Mouse (Mus musculus) MEL (cell line): ENCODE results near the gene Ppp1cc. TPM values are rescaled to one million over a fixed set of nuclear protein-coding genes. Genes with fewer than 3 reads are reported as not detected.
A peak's percentile ranks its signal among the peaks of the same experiment; 100 is the strongest.
"Not testable (repeated sequence)": the region's sequence is repeated elsewhere in the genome, so short reads cannot be mapped to it uniquely, and the experiment has no call there.

Experiments
- DNase-seq: peaks from one replicate; pipeline ENCODE4 v3.0.0; 2011; ENCODE audit warnings: low read depth, low spot score
- H3K27ac ChIP-seq: 2 replicates; pipeline ENCODE4 v1.5.1; 2012; ENCODE audit warnings: low read depth, mild to moderate bottlenecking, control low read depth, low read length, moderate library complexity; ENCODE audit not compliant: control insufficient read depth
- H3K27me3 ChIP-seq, 2 experiments: fragments of 150-350 bp in 1 of 2; sonication (generic) in 1 of 2; 2 replicates each; pipeline ENCODE4 v1.6.1; 2012; ENCODE audit warnings: low read length in 2 of 2, mild to moderate bottlenecking in 2 of 2, improper control_type of control experiment in 1 of 2, moderate library complexity in 1 of 2; ENCODE audit not compliant: insufficient read depth in 2 of 2, control insufficient read depth in 1 of 2
- H3K36me3 ChIP-seq, 2 experiments: 2 replicates each; pipeline ENCODE4 v1.6.1; 2012 to 2014; ENCODE audit warnings: low read length in 2 of 2, improper control_type of control experiment in 1 of 2, inconsistent platforms in 1 of 2, mild to moderate bottlenecking in 1 of 2; ENCODE audit not compliant: insufficient read depth in 2 of 2, control insufficient read depth in 1 of 2
- H3K4me1 ChIP-seq, 2 experiments: fragments of 150-350 bp in 1 of 2; sonication (generic) in 1 of 2; 2 replicates each; pipeline ENCODE4 v1.6.1; 2012; ENCODE audit warnings: low read length in 2 of 2, improper control_type of control experiment in 1 of 2, mild to moderate bottlenecking in 1 of 2; ENCODE audit not compliant: insufficient read depth in 2 of 2, control insufficient read depth in 1 of 2
- H3K4me3 ChIP-seq, 2 experiments: fragments of 150-350 bp in 1 of 2; sonication (generic) in 1 of 2; 2 replicates each; pipeline ENCODE4 v1.5.1; 2012; ENCODE audit warnings: low read depth in 2 of 2, low read length in 2 of 2, mild to moderate bottlenecking in 2 of 2, moderate library complexity in 2 of 2, control low read depth in 1 of 2, improper control_type of control experiment in 1 of 2; ENCODE audit not compliant: control insufficient read depth in 1 of 2, insufficient read depth in 1 of 2
- H3K79me2 ChIP-seq: 2 replicates; pipeline ENCODE4 v1.6.1; 2012; ENCODE audit warnings: mild to moderate bottlenecking, low read length, moderate library complexity; ENCODE audit not compliant: control insufficient read depth, poor library complexity, insufficient read depth
- H3K9ac ChIP-seq: 2 replicates; pipeline ENCODE4 v1.6.1; 2012; ENCODE audit warnings: low read depth, mild to moderate bottlenecking, control low read depth, low read length, moderate library complexity; ENCODE audit not compliant: control insufficient read depth, poor library complexity, severe bottlenecking
- H3K9me3 ChIP-seq: fragments of 150-350 bp; sonication (generic); replicated peaks from 2 replicates; pipeline ENCODE4 v1.6.1; 2012; ENCODE audit warnings: mild to moderate bottlenecking, low read length, improper control_type of control experiment, moderate library complexity; ENCODE audit not compliant: insufficient read depth
- CHD2 ChIP-seq: IDR thresholded peaks from 2 replicates; pipeline ENCODE4 v1.6.1; 2011; ENCODE audit warnings: low read length, improper control_type of control experiment
- CTCF ChIP-seq, 3 experiments: IDR thresholded peaks in 2 of 3; conservative IDR thresholded peaks in 1 of 3; 2 replicates each; pipeline ENCODE4 v1.5.1; 2011 to 2012; ENCODE audit warnings: low read length in 3 of 3, low read depth in 2 of 3, mild to moderate bottlenecking in 2 of 3, improper control_type of control experiment in 1 of 3, inconsistent platforms in 1 of 3, mixed read lengths in 1 of 3, moderate library complexity in 1 of 3; ENCODE audit not compliant: control insufficient read depth in 1 of 3, insufficient read depth in 1 of 3, poor library complexity in 1 of 3, severe bottlenecking in 1 of 3
- E2F4 ChIP-seq: IDR thresholded peaks from 2 replicates; pipeline ENCODE4 v1.6.1; 2011; ENCODE audit warnings: low read depth, low read length, improper control_type of control experiment, borderline replicate concordance
- EP300 ChIP-seq, 2 experiments: IDR thresholded peaks; 2 replicates each; pipeline ENCODE4 v1.6.1; 2011; ENCODE audit warnings: improper control_type of control experiment in 2 of 2, low read length in 2 of 2, low read depth in 1 of 2, mild to moderate bottlenecking in 1 of 2
- ETS1 ChIP-seq: IDR thresholded peaks from 2 replicates; pipeline ENCODE4 v1.6.1; 2012; ENCODE audit warnings: low read depth, mild to moderate bottlenecking, inconsistent platforms, low read length, improper control_type of control experiment, moderate library complexity
- GABPA ChIP-seq: IDR thresholded peaks from 2 replicates; pipeline ENCODE4 v1.6.1; 2012; ENCODE audit warnings: low read depth, mild to moderate bottlenecking, inconsistent platforms, low read length, improper control_type of control experiment, moderate library complexity
- MAX ChIP-seq: IDR thresholded peaks from 2 replicates; pipeline ENCODE4 v1.6.1; 2011; ENCODE audit warnings: low read length, improper control_type of control experiment
- MYC ChIP-seq: IDR thresholded peaks from 2 replicates; pipeline ENCODE4 v1.6.1; 2011; ENCODE audit warnings: low read depth, mild to moderate bottlenecking, low read length, improper control_type of control experiment, moderate library complexity
- RAD21 ChIP-seq: IDR thresholded peaks from 2 replicates; pipeline ENCODE4 v1.6.1; 2011; ENCODE audit warnings: mild to moderate bottlenecking, low read depth, low read length, improper control_type of control experiment
- RCOR1 ChIP-seq: IDR thresholded peaks from 2 replicates; pipeline ENCODE4 v1.6.1; 2012; ENCODE audit warnings: low read depth, mild to moderate bottlenecking, inconsistent platforms, low read length, improper control_type of control experiment
- SIN3A ChIP-seq: IDR thresholded peaks from 2 replicates; pipeline ENCODE4 v1.6.1; 2012; ENCODE audit warnings: low read length, improper control_type of control experiment, inconsistent platforms
- SMC3 ChIP-seq: IDR thresholded peaks from 2 replicates; pipeline ENCODE4 v1.6.1; 2011; ENCODE audit warnings: low read depth, low read length, improper control_type of control experiment
- TCF12 ChIP-seq: IDR thresholded peaks from 2 replicates; pipeline ENCODE4 v1.6.1; 2014; ENCODE audit warnings: low read depth, mild to moderate bottlenecking, inconsistent platforms, low read length, improper control_type of control experiment, moderate library complexity
- USF2 ChIP-seq, 2 experiments: IDR thresholded peaks; 2 replicates each; pipeline ENCODE4 v1.6.1; 2011 to 2012; ENCODE audit warnings: improper control_type of control experiment in 2 of 2, low read length in 2 of 2, borderline replicate concordance in 1 of 2, inconsistent platforms in 1 of 2, low read depth in 1 of 2, mild to moderate bottlenecking in 1 of 2; ENCODE audit not compliant: insufficient read depth in 1 of 2
- ZC3H11A ChIP-seq: IDR thresholded peaks from 2 replicates; pipeline ENCODE4 v1.6.1; 2012; ENCODE audit warnings: low read depth, mild to moderate bottlenecking, inconsistent platforms, low read length, improper control_type of control experiment
- ZKSCAN1 ChIP-seq: IDR thresholded peaks from 2 replicates; pipeline ENCODE4 v1.6.1; 2012; ENCODE audit warnings: low read depth, mild to moderate bottlenecking, inconsistent platforms, low read length, improper control_type of control experiment, moderate library complexity
- ZMIZ1 ChIP-seq: IDR thresholded peaks from 2 replicates; pipeline ENCODE4 v1.6.1; 2012; ENCODE audit warnings: low read depth, mild to moderate bottlenecking, inconsistent platforms, low read length, improper control_type of control experiment, moderate library complexity
- polyA plus RNA-seq, 2 experiments: library from polyadenylated mRNA; stranded (reverse) in 1 of 2; unstranded in 1 of 2; fragments of >175 nt in 1 of 2; fragments of >200 nt in 1 of 2; gene quantifications; 2 replicates each; pipeline versions ENCODE4 v1.2.1 to v1.2.4; 2012; ENCODE audit warnings: low replicate concordance in 2 of 2, low read depth in 1 of 2; ENCODE audit not compliant: insufficient read length in 2 of 2, insufficient read depth in 1 of 2, missing spikeins in 1 of 2
- total RNA-seq: library from RNA; depleted of rRNA; stranded (reverse); fragments of 300-350 nt; gene quantifications from 2 replicates; pipeline ENCODE4 v1.2.3, GENCODE M21; 2012

Gene Ppp1cc
- total and polyA plus RNA-seq, 3 experiments = 305 to 420 TPM; not detected in 1

DNA sequence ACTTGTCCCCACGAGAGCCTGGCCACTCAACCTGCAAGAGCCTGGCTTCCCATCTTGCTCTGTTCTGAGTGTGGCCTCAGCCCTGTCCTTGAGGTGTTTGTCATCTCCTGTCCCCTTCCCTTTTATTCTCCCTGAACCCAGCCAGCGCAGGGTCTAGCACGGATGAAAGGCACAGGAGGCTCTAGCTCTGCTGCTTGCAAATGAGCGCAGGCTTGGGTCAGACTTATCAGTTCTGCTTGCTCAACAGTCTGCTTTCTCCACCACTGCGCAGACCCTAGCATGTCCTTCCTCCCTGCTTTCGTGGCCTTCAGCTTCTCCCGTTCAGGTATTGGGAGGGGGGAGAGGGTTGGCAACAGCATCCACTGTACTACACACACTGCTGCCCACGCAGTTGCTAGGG lies 54.0 kb downstream of the Ppp1cc start:
- H3K4me1 ChIP-seq = peaks cover 0 to under 1% of the 10 kb centered on the region in 2 experiments; a peak in 1 of 4 replicates
- H3K9ac ChIP-seq = no peak overlapping the region
- H3K27me3 ChIP-seq = no peaks in the 10 kb centered on the region
- H3K27ac ChIP-seq = no peak overlapping the region
- no peak overlapping the region for H3K4me3 ChIP-seq
- H3K36me3 ChIP-seq = no peaks in the 10 kb centered on the region
- no peaks in the 10 kb centered on the region for H3K9me3 ChIP-seq
- H3K79me2 ChIP-seq = no peaks in the 10 kb centered on the region
- no peak for DNase-seq
- TF ChIP-seq ZKSCAN1 (no peak), EP300 (IDR thresholded peaks at IDR 0.05; ENCODE audit: low read depth in 1 of 2, low read length in 2 of 2) (no peak), ZMIZ1 (no peak), RAD21 (no peak), TCF12 (no peak), SMC3 (no peak), ETS1 (no peak), CHD2 (no peak), E2F4 (no peak), MAX (no peak), RCOR1 (no peak), GABPA (no peak), USF2 (IDR thresholded peaks at IDR 0.05; ENCODE audit: borderline replicate concordance in 1 of 2, insufficient read depth in 1 of 2, low read depth in 1 of 2, low read length in 2 of 2) (no peak), CTCF (IDR thresholded peaks at IDR 0.05 in 2 of 3, conservative IDR thresholded peaks at IDR 0.05 in 1 of 3; ENCODE audit: control insufficient read depth in 1 of 3, insufficient read depth in 1 of 3, low read depth in 2 of 3, low read length in 3 of 3, poor library complexity in 1 of 3, severe bottlenecking in 1 of 3) (no peak), SIN3A (no peak), MYC (no peak)

- peak; percentile 28 for DNase-seq
- H3K36me3 ChIP-seq, H3K9me3 ChIP-seq, H3K79me2 ChIP-seq, H3K4me1 ChIP-seq, H3K9ac ChIP-seq, H3K27me3 ChIP-seq, H3K4me3 ChIP-seq, H3K27ac ChIP-seq: not testable (repeated sequence)
- TF ChIP-seq ZC3H11A = peak; percentile 19; the same call in 1 of the 2 replicates
- TF ChIP-seq CTCF (IDR thresholded peaks at IDR 0.05 in 2 of 3, conservative IDR thresholded peaks at IDR 0.05 in 1 of 3; ENCODE audit: control insufficient read depth in 1 of 3, insufficient read depth in 1 of 3, low read depth in 2 of 3, low read length in 3 of 3, poor library complexity in 1 of 3, severe bottlenecking in 1 of 3) = peak; percentile 12 to 59 (median 38); a peak in 5 of 6 replicates
- peak; percentile 38 for TF ChIP-seq SMC3
These were observed 54.7 kb downstream of the Ppp1cc start for GRCm38 (mm10) chr5:122212820-122213219.
